Mouse (Mus musculus): ENCODE measurements at regions not wholly inside any gene's neighbourhood (a gene's known extent, or its start where the extent isn't known, plus 50 kb on each side); places are given as distances from the start of the nearest gene placed in this dataset.
A peak's percentile ranks its signal among the peaks of the same experiment; 100 is the strongest.
"Not testable (repeated sequence)": the region's sequence is repeated elsewhere in the genome, so short reads cannot be mapped to it uniquely, and the experiment has no call there.

DNA sequence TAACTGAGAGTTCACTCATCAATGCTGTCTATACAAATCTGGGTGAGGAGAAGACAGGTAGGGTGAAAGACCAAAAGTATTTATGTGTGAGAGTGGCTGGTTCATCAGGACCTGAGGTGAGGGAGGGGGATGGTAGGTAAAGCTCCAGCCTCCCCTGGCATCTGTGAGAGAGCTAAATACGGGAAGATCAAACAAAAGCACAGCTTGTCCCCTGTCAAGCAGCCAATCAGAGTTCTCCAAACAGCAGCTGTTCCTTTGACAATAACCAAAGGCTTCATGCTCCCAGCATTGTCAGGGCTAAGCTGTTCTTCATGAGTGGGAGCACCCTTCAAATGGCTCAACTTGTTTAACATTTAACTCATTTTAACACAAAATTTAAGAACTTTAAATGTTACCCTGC lies 160.1 kb upstream of the Map1b start:
- H3K36me3 ChIP-seq (ENCODE audit: control insufficient read depth, insufficient read depth, low read length): no peaks in the 10 kb centered on the region
- DNase-seq (ENCODE audit: low spot score, missing footprints) (peak; percentile 89), ATAC-seq (ENCODE audit: low FRiP score) (peak; percentile 83)
- no peak overlapping the region for H3K4me2 ChIP-seq
- no peaks in the 10 kb centered on the region; the same call in 1 of the 2 replicates for H3K9me3 ChIP-seq (ENCODE audit: control insufficient read depth, low read length)
- H3K9ac ChIP-seq (ENCODE audit: low read length): no peak overlapping the region
- H3K27me3 ChIP-seq (ENCODE audit: control insufficient read depth, insufficient read depth, low read length): no peaks in the 10 kb centered on the region
- no peak overlapping the region for H3K4me3 ChIP-seq (ENCODE audit: low read depth, low read length)
- no peak overlapping the region; the same call in 1 of the 2 replicates for H3K27ac ChIP-seq (ENCODE audit: low read depth, low read length)
- WGBS: 0% methylated on average over 1 of the region's 1 CpGs
- peaks cover 6% of the 10 kb centered on the region; the same call in 1 of the 2 replicates for H3K4me1 ChIP-seq (ENCODE audit: control insufficient read depth, insufficient read depth, low read length)

DNA sequence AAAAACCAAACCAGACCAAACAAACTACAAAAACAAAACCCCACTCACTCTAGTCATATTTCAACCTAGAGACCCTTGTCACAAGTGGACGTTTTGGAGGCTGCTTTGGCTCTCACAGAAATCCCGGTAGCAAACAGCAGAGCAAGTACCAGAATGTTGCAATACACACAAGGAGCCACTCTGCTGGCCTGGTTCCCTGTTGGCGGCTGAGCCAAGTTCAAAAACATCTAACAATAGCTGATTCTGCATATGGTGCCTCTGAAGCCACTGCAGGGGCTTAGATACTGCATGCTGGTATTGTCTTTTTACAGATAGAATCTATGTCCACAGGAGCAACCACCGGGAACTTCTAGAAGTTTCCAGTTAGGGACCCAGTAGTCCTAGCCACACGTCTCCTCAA lies 159.6 kb upstream of the Map1b start:
- Histone ChIP-seq H3K4me1 (ENCODE audit: control insufficient read depth, insufficient read depth, low read length) (peaks cover 6% of the 10 kb centered on the region; the same call in 1 of the 2 replicates), H3K36me3 (ENCODE audit: control insufficient read depth, insufficient read depth, low read length) (no peaks in the 10 kb centered on the region), H3K9me3 (ENCODE audit: control insufficient read depth, low read length) (no peaks in the 10 kb centered on the region; the same call in 1 of the 2 replicates), H3K27ac (ENCODE audit: low read depth, low read length) (no peak overlapping the region), H3K4me2 (no peak overlapping the region), H3K27me3 (ENCODE audit: control insufficient read depth, insufficient read depth, low read length) (no peaks in the 10 kb centered on the region), H3K4me3 (ENCODE audit: low read depth, low read length) (no peak overlapping the region), H3K9ac (ENCODE audit: low read length) (no peak overlapping the region)
- WGBS: 77% methylated on average over 5 of the region's 5 CpGs
- DNase-seq (ENCODE audit: low spot score, missing footprints): no peak
- peak; percentile 16 for ATAC-seq (ENCODE audit: low FRiP score)

DNA sequence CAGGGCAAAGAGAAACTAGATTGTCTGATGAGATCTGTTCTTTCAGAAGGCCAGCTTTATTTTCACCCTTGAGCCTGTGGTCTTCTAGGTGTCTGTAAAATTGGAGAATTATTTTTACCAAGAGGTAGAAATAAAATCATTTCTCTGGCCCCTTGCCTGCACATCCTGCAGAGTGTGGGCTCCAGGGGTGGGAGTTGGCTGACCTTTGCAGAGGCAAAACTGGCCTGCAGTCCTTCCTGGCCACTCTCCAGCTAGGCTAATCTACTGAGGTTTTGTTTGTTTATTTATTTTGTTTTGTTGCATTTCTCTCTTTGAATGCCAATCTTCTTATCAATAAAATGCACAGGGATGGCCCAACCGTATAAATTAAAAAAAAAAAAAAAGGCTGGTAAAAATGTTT lies 156.4 kb upstream of the Map1b start:
- H3K9me3 ChIP-seq (ENCODE audit: control insufficient read depth, low read length): no peaks in the 10 kb centered on the region
- H3K4me1 ChIP-seq (ENCODE audit: control insufficient read depth, insufficient read depth, low read length): peaks cover 6% of the 10 kb centered on the region; the same call in 1 of the 2 replicates
- no peak for ATAC-seq (ENCODE audit: low FRiP score)
- no peak for DNase-seq (ENCODE audit: low spot score, missing footprints)
- WGBS: 84% methylated on average over 1 of the region's 1 CpGs
- H3K36me3 ChIP-seq (ENCODE audit: control insufficient read depth, insufficient read depth, low read length): no peaks in the 10 kb centered on the region
- H3K4me3 ChIP-seq (ENCODE audit: low read depth, low read length): no peak overlapping the region
- no peak overlapping the region for H3K9ac ChIP-seq (ENCODE audit: low read length)
- H3K27me3 ChIP-seq (ENCODE audit: control insufficient read depth, insufficient read depth, low read length): no peaks in the 10 kb centered on the region
- no peak overlapping the region for H3K27ac ChIP-seq (ENCODE audit: low read depth, low read length)
- H3K4me2 ChIP-seq: no peak overlapping the region

DNA sequence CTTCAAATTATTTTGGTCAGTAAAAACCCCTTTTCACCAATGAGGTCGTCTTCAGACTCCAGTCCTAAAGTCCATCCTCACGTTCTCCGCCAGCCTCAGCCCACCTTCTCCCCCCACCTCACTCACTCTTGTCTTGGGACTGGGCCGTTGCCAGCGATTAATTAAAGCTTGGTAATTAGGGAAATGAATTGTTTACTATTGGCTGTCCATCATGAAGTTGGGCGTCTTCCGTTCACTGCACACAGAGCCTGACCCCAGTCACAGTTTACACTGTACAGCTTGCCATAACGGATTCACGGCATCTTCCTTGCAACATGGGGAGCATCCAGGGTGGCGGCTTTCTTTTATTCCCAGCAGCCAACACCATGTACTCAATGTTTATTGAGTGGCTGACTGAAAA lies 155.4 kb upstream of the Map1b start:
- H3K4me2 ChIP-seq: no peak overlapping the region
- no peaks in the 10 kb centered on the region for H3K36me3 ChIP-seq (ENCODE audit: control insufficient read depth, insufficient read depth, low read length)
- H3K27ac ChIP-seq (ENCODE audit: low read depth, low read length): no peak overlapping the region
- H3K4me3 ChIP-seq (ENCODE audit: low read depth, low read length): no peak overlapping the region
- H3K27me3 ChIP-seq (ENCODE audit: control insufficient read depth, insufficient read depth, low read length): no peaks in the 10 kb centered on the region
- peaks cover 6% of the 10 kb centered on the region; the same call in 1 of the 2 replicates for H3K4me1 ChIP-seq (ENCODE audit: control insufficient read depth, insufficient read depth, low read length)
- no peak overlapping the region for H3K9ac ChIP-seq (ENCODE audit: low read length)
- ATAC-seq (ENCODE audit: low FRiP score): no peak
- WGBS: 87% methylated on average over 10 of the region's 10 CpGs
- no peaks in the 10 kb centered on the region for H3K9me3 ChIP-seq (ENCODE audit: control insufficient read depth, low read length)
- DNase-seq (ENCODE audit: low spot score, missing footprints): no peak

DNA sequence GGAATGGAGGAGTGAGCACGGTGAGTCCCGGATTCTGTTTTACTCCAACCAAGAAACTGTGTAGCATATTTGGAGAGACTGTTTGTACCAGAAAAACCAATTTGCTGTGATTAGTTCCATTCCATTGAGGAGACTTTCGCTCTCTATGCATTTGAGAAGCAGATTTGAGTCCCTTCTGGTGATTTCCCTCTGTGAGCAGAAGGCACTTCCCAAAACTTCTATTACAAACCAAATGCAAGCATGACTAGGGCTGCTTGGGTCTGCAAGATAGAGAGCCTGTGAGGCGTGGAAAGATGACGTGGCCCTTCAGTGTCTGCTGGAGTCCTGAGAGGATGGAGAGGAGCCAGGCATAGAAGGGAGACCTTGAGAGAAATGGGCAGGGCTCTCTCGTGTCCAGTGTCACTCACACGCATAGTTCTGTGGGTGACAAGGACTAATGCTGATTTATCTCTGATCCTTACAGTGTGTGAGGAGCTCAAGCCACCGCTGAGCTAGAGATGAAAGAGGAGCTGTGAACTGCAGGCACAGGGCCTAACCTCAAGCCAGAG lies 153.7 kb upstream of the Map1b start:
- DNase-seq (ENCODE audit: low spot score, missing footprints): no peak
- H3K9me3 ChIP-seq (ENCODE audit: control insufficient read depth, low read length): no peaks in the 10 kb centered on the region
- no peak overlapping the region for H3K4me2 ChIP-seq
- no peak overlapping the region for H3K4me3 ChIP-seq (ENCODE audit: low read depth, low read length)
- WGBS: 83% methylated on average over 8 of the region's 8 CpGs
- ATAC-seq (ENCODE audit: low FRiP score): no peak
- H3K36me3 ChIP-seq (ENCODE audit: control insufficient read depth, insufficient read depth, low read length): no peaks in the 10 kb centered on the region
- H3K9ac ChIP-seq (ENCODE audit: low read length): no peak overlapping the region
- peaks cover 2% of the 10 kb centered on the region; the same call in 1 of the 2 replicates for H3K4me1 ChIP-seq (ENCODE audit: control insufficient read depth, insufficient read depth, low read length)
- no peaks in the 10 kb centered on the region for H3K27me3 ChIP-seq (ENCODE audit: control insufficient read depth, insufficient read depth, low read length)
- H3K27ac ChIP-seq (ENCODE audit: low read depth, low read length): no peak overlapping the region

DNA sequence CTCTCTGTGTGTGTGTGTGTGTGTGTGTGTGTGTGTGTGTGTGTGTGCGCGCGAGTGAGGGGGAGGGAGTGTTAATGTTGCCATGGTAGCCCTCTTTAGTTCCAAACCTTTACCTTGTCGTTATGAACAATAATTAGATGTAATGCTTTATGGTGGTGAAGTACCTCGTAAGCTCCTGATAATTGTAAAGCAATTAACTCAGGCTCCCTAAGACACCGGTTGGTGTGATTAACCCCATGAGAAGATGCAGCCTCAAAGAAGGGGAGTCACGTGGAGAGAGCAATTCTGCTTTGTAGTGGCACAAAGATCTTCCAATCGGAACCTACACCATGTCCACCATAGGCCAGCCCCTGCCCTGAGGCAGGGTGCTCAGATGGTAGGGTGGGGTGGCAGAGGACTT lies 152.3 kb upstream of the Map1b start:
- 73% methylated on average over 8 of the region's 8 CpGs for WGBS
- H3K9ac ChIP-seq (ENCODE audit: low read length): no peak overlapping the region
- H3K36me3 ChIP-seq (ENCODE audit: control insufficient read depth, insufficient read depth, low read length): no peaks in the 10 kb centered on the region
- no peaks in the 10 kb centered on the region for H3K4me1 ChIP-seq (ENCODE audit: control insufficient read depth, insufficient read depth, low read length)
- DNase-seq (ENCODE audit: low spot score, missing footprints) (no peak), ATAC-seq (ENCODE audit: low FRiP score) (no peak)
- no peaks in the 10 kb centered on the region for H3K9me3 ChIP-seq (ENCODE audit: control insufficient read depth, low read length)
- no peak overlapping the region for H3K4me2 ChIP-seq
- H3K27ac ChIP-seq (ENCODE audit: low read depth, low read length): no peak overlapping the region
- no peak overlapping the region for H3K4me3 ChIP-seq (ENCODE audit: low read depth, low read length)
- no peaks in the 10 kb centered on the region for H3K27me3 ChIP-seq (ENCODE audit: control insufficient read depth, insufficient read depth, low read length)

DNA sequence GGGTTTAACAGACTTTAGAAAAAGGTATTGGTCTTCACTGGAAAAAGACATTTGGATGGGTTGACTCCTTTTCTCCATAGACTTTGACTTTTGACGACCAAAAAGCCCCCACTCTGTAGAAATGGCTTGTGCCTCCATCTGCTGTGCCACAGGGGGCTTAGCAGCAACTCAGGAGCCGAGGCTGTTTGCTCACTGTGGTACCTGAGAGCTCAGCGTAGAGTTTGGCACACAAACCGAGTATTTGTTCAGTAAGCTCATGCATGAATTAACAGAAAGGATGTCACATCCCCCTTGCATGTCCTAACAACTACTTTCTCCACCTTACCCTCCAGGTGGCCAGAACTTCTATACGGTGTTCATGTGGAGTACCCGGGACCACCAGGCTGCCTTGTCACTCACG lies 149.7 kb upstream of the Map1b start:
- 82% methylated on average over 7 of the region's 7 CpGs for WGBS
- ATAC-seq (ENCODE audit: low FRiP score) (no peak), DNase-seq (ENCODE audit: low spot score, missing footprints) (no peak)
- no peaks in the 10 kb centered on the region for H3K27me3 ChIP-seq (ENCODE audit: control insufficient read depth, insufficient read depth, low read length)
- no peak overlapping the region for H3K27ac ChIP-seq (ENCODE audit: low read depth, low read length)
- no peaks in the 10 kb centered on the region for H3K36me3 ChIP-seq (ENCODE audit: control insufficient read depth, insufficient read depth, low read length)
- H3K9me3 ChIP-seq (ENCODE audit: control insufficient read depth, low read length): no peaks in the 10 kb centered on the region
- no peak overlapping the region for H3K9ac ChIP-seq (ENCODE audit: low read length)
- no peak overlapping the region for H3K4me3 ChIP-seq (ENCODE audit: low read depth, low read length)
- H3K4me1 ChIP-seq (ENCODE audit: control insufficient read depth, insufficient read depth, low read length): no peaks in the 10 kb centered on the region
- H3K4me2 ChIP-seq: no peak overlapping the region

DNA sequence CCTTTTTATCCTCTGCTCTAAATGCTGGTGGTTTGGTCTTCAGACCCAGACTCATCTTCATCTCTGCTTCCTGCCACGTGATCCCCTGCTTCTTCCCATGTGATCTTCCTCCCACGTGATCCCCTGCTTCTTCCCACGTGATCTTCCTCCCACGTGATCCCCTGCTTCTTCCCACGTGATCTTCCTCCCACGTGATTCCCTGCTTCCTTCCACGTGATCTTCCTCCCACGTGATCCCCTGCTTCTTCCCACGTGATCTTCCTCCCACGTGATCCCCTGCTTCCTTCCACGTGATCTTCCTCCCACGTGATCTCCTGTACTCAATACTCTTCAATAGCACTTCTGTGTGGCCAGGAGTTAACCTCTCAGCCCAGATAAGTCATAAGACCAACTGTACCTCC lies 147.1 kb upstream of the Map1b start:
- not testable (repeated sequence) for H3K4me1 ChIP-seq (ENCODE audit: control insufficient read depth, insufficient read depth, low read length); H3K4me3 ChIP-seq (ENCODE audit: low read depth, low read length); H3K27me3 ChIP-seq (ENCODE audit: control insufficient read depth, insufficient read depth, low read length); DNase-seq (ENCODE audit: low spot score, missing footprints); H3K4me2 ChIP-seq; ATAC-seq (ENCODE audit: low FRiP score); H3K9me3 ChIP-seq (ENCODE audit: control insufficient read depth, low read length); H3K9ac ChIP-seq (ENCODE audit: low read length); H3K27ac ChIP-seq (ENCODE audit: low read depth, low read length); H3K36me3 ChIP-seq (ENCODE audit: control insufficient read depth, insufficient read depth, low read length)
- 91% methylated on average over 12 of the region's 12 CpGs for WGBS

DNA sequence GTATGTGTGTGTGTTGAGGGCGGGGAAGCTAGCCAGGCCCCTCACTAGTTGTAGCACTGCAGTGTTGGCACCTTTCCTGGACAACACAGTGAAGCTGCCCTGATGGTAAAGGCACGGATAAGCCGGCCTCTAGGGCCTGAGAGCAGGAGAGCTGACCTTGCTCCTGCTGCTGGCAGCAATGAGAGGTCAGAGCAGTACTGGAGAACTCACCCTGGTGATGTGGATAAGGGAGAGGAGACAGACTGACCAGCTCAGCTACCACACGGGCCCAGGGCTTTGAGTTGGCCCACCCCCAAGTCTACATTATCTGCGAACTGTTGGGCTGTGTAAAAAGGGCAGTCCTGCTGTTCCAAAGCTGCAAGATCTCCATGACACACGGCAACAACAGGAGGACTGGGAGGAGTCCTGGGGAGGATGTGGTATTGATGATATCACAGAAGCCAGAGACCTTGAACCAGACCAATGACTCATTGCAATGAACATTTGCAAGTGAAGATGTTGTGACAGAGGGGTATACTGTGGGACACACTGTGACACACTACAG lies 131.4 kb upstream of the Map1b start:
- no peak for DNase-seq (ENCODE audit: low spot score, missing footprints)
- 81% methylated on average over 6 of the region's 6 CpGs for WGBS
- H3K9ac ChIP-seq (ENCODE audit: low read length): no peak overlapping the region

More for the DNA sequence above, 131.4 kb upstream of the Map1b start:
- ATAC-seq (ENCODE audit: low FRiP score): no peak
- Histone ChIP-seq H3K4me1 (ENCODE audit: control insufficient read depth, insufficient read depth, low read length) (peaks cover 2% of the 10 kb centered on the region; the same call in 1 of the 2 replicates), H3K27me3 (ENCODE audit: control insufficient read depth, insufficient read depth, low read length) (no peaks in the 10 kb centered on the region), H3K4me2 (no peak overlapping the region), H3K27ac (ENCODE audit: low read depth, low read length) (no peak overlapping the region), H3K9me3 (ENCODE audit: control insufficient read depth, low read length) (no peaks in the 10 kb centered on the region), H3K36me3 (ENCODE audit: control insufficient read depth, insufficient read depth, low read length) (no peaks in the 10 kb centered on the region), H3K4me3 (ENCODE audit: low read depth, low read length) (no peak overlapping the region)
